Mouse (Mus musculus) lung, postnatal 0 days (tissue): ENCODE results near the gene Esrp2.

Experiments used
- CTCF ChIP-seq: IDR thresholded peaks from 2 replicates; pipeline ENCODE4 v1.5.1; 2016; ENCODE audit warnings: antibody characterized with exemption, mild to moderate bottlenecking
- EP300 ChIP-seq: IDR thresholded peaks from 2 replicates; pipeline ENCODE4 v1.6.1; 2016; ENCODE audit warnings: antibody characterized with exemption, mild to moderate bottlenecking, control low read depth

- no peak for TF ChIP-seq CTCF
- no peak for TF ChIP-seq EP300
These were observed 32.5 kb upstream of the Esrp2 start for GRCm38 (mm10) chr8:106169017-106169933.
